22 mouse cellular contexts compared by ENCODE assay signal in the genomic region with DNA sequence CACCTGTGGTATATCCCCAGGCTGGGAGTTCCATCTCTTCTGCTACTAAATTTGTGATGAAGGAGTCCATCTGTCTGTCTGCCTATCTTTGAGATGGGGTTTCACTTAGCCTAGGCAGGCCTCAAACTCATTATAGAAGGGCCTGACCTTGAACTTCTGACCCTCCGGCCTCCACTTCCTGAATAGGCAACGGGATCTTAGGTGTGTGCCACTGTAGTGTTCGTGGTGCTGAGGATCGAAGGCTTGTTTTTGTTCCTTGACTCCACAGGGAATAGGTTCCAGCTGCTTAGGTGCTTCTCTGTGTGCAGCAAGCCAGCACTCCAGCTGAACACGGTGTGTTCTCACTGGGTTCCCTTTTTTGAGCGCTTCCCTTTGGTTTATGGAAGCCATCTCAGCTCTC. TPM values are rescaled to one million over a fixed set of nuclear protein-coding genes. Genes with fewer than 3 reads are reported as not detected.
DNase-seq lines count a peak whose midpoint lies in the region; TF ChIP-seq lines count a peak whose summit lies in the region.
"Had no signal": no experiment of that assay in that cellular context is flagged by ENCODE, and none has a peak within 500 bp of the region (broad histone marks: within the 10 kb centered on the region; RNA-seq: fewer than 3 reads in every experiment).

No protein-coding gene starts in this region.

- TF ChIP-seq EP300 in ES-Bruce4 (IDR thresholded peaks at IDR 0.05; ENCODE audit: insufficient read depth, low read depth, low read length), result peak; percentile 81

- H3K9ac ChIP-seq in ES-Bruce4 (ENCODE audit: low read depth, poor library complexity, severe bottlenecking) (no peak overlapping the region), ES-E14 (ENCODE audit: insufficient read depth, low read depth, low read length, poor library complexity, severe bottlenecking) (peak overlapping the region; percentile 58; the same call in 1 of the 2 replicates)
- H3K9ac ChIP-seq: embryonic facial prominence, embryonic 12.5 days; forebrain, embryonic 13.5 days; forebrain, embryonic 15.5 days had no signal

- H3K27me3 ChIP-seq in ES-Bruce4 (ENCODE audit: control insufficient read depth, insufficient read depth, low read length, poor library complexity, severe bottlenecking), result no peaks in the 10 kb centered on the region
- H3K27me3 ChIP-seq: embryonic facial prominence, embryonic 12.5 days; forebrain, embryonic 13.5 days; forebrain, embryonic 15.5 days had no signal

- no peak for TF ChIP-seq CTCF in ES-Bruce4 (IDR thresholded peaks at IDR 0.05; ENCODE audit: low read depth, low read length)

- H3K36me3 ChIP-seq in ES-Bruce4 (ENCODE audit: control insufficient read depth, insufficient read depth, low read length, poor library complexity, severe bottlenecking) (no peaks in the 10 kb centered on the region), ES-E14 (ENCODE audit: control insufficient read depth, insufficient read depth, low read length, poor library complexity, severe bottlenecking) (peaks cover 3% of the 10 kb centered on the region; the same call in 1 of the 2 replicates)
- H3K36me3 ChIP-seq: embryonic facial prominence, embryonic 12.5 days; forebrain, embryonic 15.5 days had no signal

- DNase-seq in ES-E14 (ENCODE audit: low read depth, low spot score) (no peak), ZHBTc4 (ENCODE audit: low read depth, low spot score) (peak; percentile 57)
- DNase-seq in left cerebral cortex, adult 8-10 months (ENCODE audit: low spot score in 2 of 2), result no peak
- no peak for DNase-seq in heart, postnatal 4 days
- DNase-seq: adrenal gland, adult 2 months; adrenal gland, postnatal 10 days; adrenal gland, postnatal 36 days; B cell, adult 2 months; cerebellum, adult 11-12 months; cerebellum, adult 2 months; cerebellum, adult 9-10 months; cerebellum, postnatal 10 days; cerebellum, postnatal 25 days had no signal

- H3K4me3 ChIP-seq in ES-Bruce4 (ENCODE audit: low read depth, low read length), result no peak overlapping the region
- no peak overlapping the region for H3K4me3 ChIP-seq in ES-E14 (ENCODE audit: insufficient read depth in 1 of 2, low read depth in 1 of 2, low read length in 2 of 2, poor library complexity in 1 of 2, severe bottlenecking in 1 of 2)
- H3K4me3 ChIP-seq: embryonic facial prominence, embryonic 10.5 days; embryonic facial prominence, embryonic 12.5 days; forebrain, embryonic 13.5 days; forebrain, embryonic 15.5 days had no signal

- H3K9me3 ChIP-seq in ES-Bruce4 (replicated peaks; ENCODE audit: control insufficient read depth, insufficient read depth, low read length, poor library complexity, severe bottlenecking) (no peaks in the 10 kb centered on the region), ES-E14 (ENCODE audit: control insufficient read depth, insufficient read depth, low read depth, low read length) (no peaks in the 10 kb centered on the region)
- H3K9me3 ChIP-seq: embryonic facial prominence, embryonic 10.5 days; embryonic facial prominence, embryonic 12.5 days; forebrain, embryonic 13.5 days; forebrain, embryonic 15.5 days had no signal

- peak overlapping the region; percentile 62 for H3K27ac ChIP-seq in ES-Bruce4 (ENCODE audit: insufficient read depth, low read length)
- peak overlapping the region; percentile 53; the same call in 1 of the 2 replicates for H3K27ac ChIP-seq in ES-E14 (ENCODE audit: insufficient read depth, low read depth, low read length, poor library complexity, severe bottlenecking)
- H3K27ac ChIP-seq: embryonic facial prominence, embryonic 10.5 days; embryonic facial prominence, embryonic 12.5 days; forebrain, embryonic 13.5 days; forebrain, embryonic 15.5 days had no signal

- in situ Hi-C loops in ES-E14 (cut with MboI; ENCODE audit: low sequenced_read_pairs in 2 of 2, unreplicated experiment in 2 of 2), result no loop called here

- TF ChIP-seq POLR2A in ES-Bruce4 (IDR thresholded peaks at IDR 0.05; ENCODE audit: insufficient read depth, low read length), result no peak

- H3K4me1 ChIP-seq in ES-Bruce4 (ENCODE audit: control insufficient read depth, insufficient read depth, low read length) (no peaks in the 10 kb centered on the region), ES-E14 (ENCODE audit: control insufficient read depth in 2 of 2, insufficient read depth in 2 of 2, low read length in 2 of 2, poor library complexity in 1 of 2) (peaks cover 2 to 6% of the 10 kb centered on the region in 2 experiments; a peak in 3 of 4 replicates)
- H3K4me1 ChIP-seq: embryonic facial prominence, embryonic 12.5 days; forebrain, embryonic 13.5 days; forebrain, embryonic 15.5 days had no signal

TF ChIP-seq in ES-E14, 5 proteins besides CTCF, POLR2A, EP300 and RAD21:
- TF ChIP-seq ZNF384 (IDR thresholded peaks at IDR 0.05; ENCODE audit: low read depth, low read length), result no peak
- TF ChIP-seq MAFK (IDR thresholded peaks at IDR 0.05; ENCODE audit: insufficient read depth, low read depth, low read length), result no peak
- no peak for TF ChIP-seq CHD2 (IDR thresholded peaks at IDR 0.05; ENCODE audit: low read depth, low read length)
- no peak for TF ChIP-seq ZC3H11A (IDR thresholded peaks at IDR 0.05; ENCODE audit: borderline replicate concordance, low read depth, low read length)
- no peak for TF ChIP-seq HCFC1 (IDR thresholded peaks at IDR 0.05; ENCODE audit: borderline replicate concordance, insufficient read depth, low read length)

RNA-seq across cellular contexts. Expression of a gene that starts 13.9 kb away (rescaled TPM):
- 179 and 198 TPM in 2 replicates for polyA plus RNA-seq in ES-Bruce4 (2011; ENCODE audit: insufficient read depth, insufficient read length, low read depth, missing spikeins)
- 21.7 and 27.4 TPM in 2 replicates for total RNA-seq in ES-E14 (2012; rRNA removed)
- 10 to 100 TPM; 15.2 to 25.6 (median 19.6) TPM for total RNA-seq in left cerebral cortex, adult 8-10 months (2022)
- 10 to 100 TPM; 13.0 to 14.3 TPM for total RNA-seq in heart, postnatal 4 days (2021)
- total RNA-seq: CH12.LX, MEL had no signal
- polyA plus RNA-seq: CD4-positive, CD25-positive, alpha-beta regulatory T cell, adult 4 months had no signal

RNA-seq across cellular contexts. Expression of a gene that starts 36.3 kb away (rescaled TPM):
- not detected in 2 replicates for polyA plus RNA-seq in ES-Bruce4 (2011; ENCODE audit: insufficient read depth, insufficient read length, low read depth, missing spikeins)
- total RNA-seq in ES-E14 (2012; rRNA removed), result 0.22 and 0.32 TPM in 2 replicates
- total RNA-seq in left cerebral cortex, adult 8-10 months (2022), result 1 to 10 TPM; 1.5 to 2.2 (median 1.8) TPM
- under 1 TPM; 0.29 to 0.33 TPM for total RNA-seq in heart, postnatal 4 days (2021)
- total RNA-seq: CH12.LX, MEL had no signal
- polyA plus RNA-seq: CD4-positive, CD25-positive, alpha-beta regulatory T cell, adult 4 months; forebrain, embryonic 11.5 days; forebrain, embryonic 13.5 days had no signal
